Mouse (Mus musculus) liver, adult 2 months (tissue): ENCODE results near the gene Nsun2.

Experiments
- CTCF ChIP-seq: fragments of 200-500 bp; IDR thresholded peaks from 2 replicates; pipeline ENCODE4 v1.5.1; 2011; ENCODE audit warnings: low read depth, low read length, control low read depth
- POLR2A ChIP-seq: fragments of 200-500 bp; IDR thresholded peaks from 2 replicates; pipeline ENCODE4 v1.6.1; 2011; ENCODE audit warnings: low read length, control low read depth; ENCODE audit not compliant: insufficient read depth; ENCODE audit errors: extremely low read depth

- TF ChIP-seq CTCF (no peak), POLR2A (no peak)
Observed at GRCm38 (mm10) chr13:69604670-69605069, 71.1 kb downstream of the Nsun2 start.
